14 mouse cellular contexts compared by ENCODE assay signal in genomic region chr6:52229558-52230416, GRCm38 (mm10). TPM values are rescaled to one million over a fixed set of nuclear protein-coding genes. Genes with fewer than 3 reads are reported as not detected.
DNase-seq lines count a peak whose midpoint lies in the region; TF ChIP-seq lines count a peak whose summit lies in the region.
"Had no signal": no experiment of that assay in that cellular context is flagged by ENCODE, and none has a peak within 500 bp of the region (broad histone marks: within the 10 kb centered on the region; RNA-seq: fewer than 3 reads in every experiment).

No protein-coding gene starts in this region.

- peak; percentile 75 for DNase-seq in gastrocnemius, adult 2 months
- no peak for DNase-seq in gastrocnemius, adult 8-10 months (ENCODE audit: low spot score in 2 of 2)
- peak; percentile 74 for DNase-seq in urinary bladder, adult 2 months (ENCODE audit: low spot score)
- DNase-seq in urinary bladder, postnatal 14 days (ENCODE audit: low spot score): no peak
- peak; percentile 82 to 93 for DNase-seq in kidney, postnatal 25 days
- no peak for DNase-seq in frontal cortex, postnatal 14 days (ENCODE audit: low spot score in 2 of 2)
- no peak for DNase-seq in urinary bladder, postnatal 25 days (ENCODE audit: low spot score)
- no peak for DNase-seq in lung, postnatal 36 days
- DNase-seq: cerebellum, postnatal 10 days had no signal

- intact Hi-C loops in gastrocnemius, adult 2 months (cut with DNase I): loop anchor here (1.0 kb wide), 1 partner anchor 1057 kb away; no protein-coding TSS in a partner anchor

- TF ChIP-seq CTCF in gastrocnemius, adult 2 months (IDR thresholded peaks at IDR 0.05): peak; percentile 34; the same call in 1 of the 2 replicates

- peak overlapping the region; percentile 93 for H3K27ac ChIP-seq in gastrocnemius, adult 2 months
- H3K27ac ChIP-seq: forebrain, embryonic 10.5 days had no signal

- peak overlapping the region; percentile 76 for H3K4me3 ChIP-seq in gastrocnemius, adult 2 months
- H3K4me3 ChIP-seq: forebrain, embryonic 10.5 days had no signal

RNA-seq across cellular contexts. Expression of gene Hoxa9, which starts 1.1 kb away (rescaled TPM):
- 1 to 10 TPM; 7.5 to 8.8 TPM for total RNA-seq in gastrocnemius, adult 2 months (2021)
- total RNA-seq in gastrocnemius, adult 8-10 months (2022): 1 to 10 TPM; 5.2 to 8.3 (median 7.5) TPM
- polyA plus RNA-seq in urinary bladder, adult 2 months (2012; rRNA removed): 48.1 and 60.0 TPM in 2 replicates
- total RNA-seq: layer of hippocampus, postnatal 14 days; neutrophil, adult 5-6 weeks had no signal
- polyA plus RNA-seq: forebrain, embryonic 10.5 days had no signal

RNA-seq across cellular contexts. Expression of gene Hoxa7, which starts 8.1 kb away (rescaled TPM):
- total RNA-seq in gastrocnemius, adult 2 months (2021): 1 to 10 TPM; 4.7 to 5.0 TPM
- 1 to 10 TPM; 4.7 to 5.9 (median 5.4) TPM for total RNA-seq in gastrocnemius, adult 8-10 months (2022)
- 27.6 and 28.6 TPM in 2 replicates for polyA plus RNA-seq in urinary bladder, adult 2 months (2012; rRNA removed)
- total RNA-seq: neutrophil, adult 5-6 weeks had no signal
- polyA plus RNA-seq: forebrain, embryonic 10.5 days had no signal

RNA-seq across cellular contexts. Expression of gene Hoxa10, which starts 10.9 kb away (rescaled TPM):
- total RNA-seq in gastrocnemius, adult 2 months (2021): 10 to 100 TPM; 17.4 to 17.7 TPM
- total RNA-seq in gastrocnemius, adult 8-10 months (2022): 10 to 100 TPM; 14.5 to 15.2 (median 14.8) TPM
- 79.4 and 93.6 TPM in 2 replicates for polyA plus RNA-seq in urinary bladder, adult 2 months (2012; rRNA removed)
- total RNA-seq: layer of hippocampus, postnatal 14 days; neutrophil, adult 5-6 weeks had no signal
- polyA plus RNA-seq: forebrain, embryonic 10.5 days; lung, embryonic 16.5 days had no signal

RNA-seq across cellular contexts. Expression of gene Hoxa11, which starts 15.8 kb away (rescaled TPM):
- total RNA-seq in gastrocnemius, adult 2 months (2021): 1 to 10 TPM; 1.0 to 4.3 TPM
- total RNA-seq in gastrocnemius, adult 8-10 months (2022): 1 to 10 TPM; 2.0 to 3.0 (median 2.9) TPM
- polyA plus RNA-seq in urinary bladder, adult 2 months (2012; rRNA removed): 25.4 and 29.2 TPM in 2 replicates
- total RNA-seq: layer of hippocampus, postnatal 14 days; neutrophil, adult 5-6 weeks had no signal
- polyA plus RNA-seq: forebrain, embryonic 10.5 days; heart, embryonic 14.5 days; lung, embryonic 16.5 days had no signal

RNA-seq across cellular contexts. Expression of gene Gm28308, which starts 16.6 kb away (rescaled TPM):
- total RNA-seq in gastrocnemius, adult 2 months (2021): under 1 TPM in 1 of 2 experiments, not detected in 1; 0.82 TPM
- under 1 TPM; 0.36 to 0.80 (median 0.51) TPM for total RNA-seq in gastrocnemius, adult 8-10 months (2022)
- 0.88 and 1.2 TPM in 2 replicates for polyA plus RNA-seq in urinary bladder, adult 2 months (2012; rRNA removed)
- total RNA-seq: layer of hippocampus, postnatal 14 days; neutrophil, adult 5-6 weeks had no signal
- polyA plus RNA-seq: forebrain, embryonic 10.5 days; heart, embryonic 14.5 days; lung, embryonic 16.5 days had no signal

Comparison
In these comparisons a context has a peak if more than half of its experiments do, and no peak if none do; other contexts are left out.
1. DNase-seq: peak in gastrocnemius, adult 2 months (single experiment), urinary bladder, adult 2 months (single experiment) and kidney, postnatal 25 days (2 of 2); none in gastrocnemius, adult 8-10 months (0 of 2), urinary bladder, postnatal 14 days (single experiment), frontal cortex, postnatal 14 days (0 of 2), urinary bladder, postnatal 25 days (single experiment) and lung, postnatal 36 days (single experiment).